Mouse (Mus musculus): ENCODE results near the gene Espl1. TPM values are rescaled to one million over a fixed set of nuclear protein-coding genes. Genes with fewer than 3 reads are reported as not detected.
A peak's percentile ranks its signal among the peaks of the same experiment; 100 is the strongest.

Gene Espl1
- polyA plus RNA-seq, 1 experiment from 2014 or later, result 9.1 TPM

GRCm38 (mm10) chr15:102270274-102270960 lies 25.6 kb upstream of the Espl1 start, which contains the start of gene Gm9918:
Gene Gm9918, plus strand, starts transcription at chr15:102270563.
- Histone ChIP-seq H3K9me3 (ENCODE audit: control insufficient read depth, low read length) (no peaks in the 10 kb centered on the region), H3K4me2 (ENCODE audit: low read length) (peak within 1 kb of the TSS; percentile 24; the same call in 1 of the 2 replicates), H3K27ac (replicated peaks; ENCODE audit: low read depth, low read length) (no peak within 1 kb of the TSS), H3K9ac (replicated peaks; ENCODE audit: low read length) (0 out of 2 replicates have a peak within 1 kb of the TSS, but pooled peaks have one; percentile 7), H3K27me3 (ENCODE audit: control insufficient read depth, insufficient read depth, low read length) (0 out of 2 replicates have a peak, but pooled peaks cover 7% of the 10 kb centered on the region), H3K4me3 (replicated peaks; ENCODE audit: low read depth, low read length) (no peak within 1 kb of the TSS), H3K36me3 (ENCODE audit: control insufficient read depth, insufficient read depth, low read length) (no peaks in the 10 kb centered on the region), H3K4me1 (ENCODE audit: control insufficient read depth, insufficient read depth, low read length) (no peaks in the 10 kb centered on the region)
- ATAC-seq (ENCODE audit: low FRiP score, low TSS enrichment) (no peak), DNase-seq (no peak)
- 8% methylated on average over 20 of the region's 21 CpGs for WGBS

- H3K4me1 ChIP-seq (ENCODE audit: control insufficient read depth, insufficient read depth, low read length), result no peaks in the 10 kb centered on the region
- H3K27me3 ChIP-seq (ENCODE audit: control insufficient read depth, insufficient read depth, low read length), result 0 out of 2 replicates have a peak, but pooled peaks cover 7% of the 10 kb centered on the region
- WGBS, result 10% methylated on average over 3 of the region's 3 CpGs
- no peak overlapping the region for H3K4me3 ChIP-seq (replicated peaks; ENCODE audit: low read depth, low read length)
- ATAC-seq (ENCODE audit: low FRiP score, low TSS enrichment), result no peak
- H3K9me3 ChIP-seq (ENCODE audit: control insufficient read depth, low read length), result no peaks in the 10 kb centered on the region
- no peak overlapping the region for H3K4me2 ChIP-seq (ENCODE audit: low read length)
- no peak for DNase-seq
- H3K9ac ChIP-seq (replicated peaks; ENCODE audit: low read length), result no peak overlapping the region
- H3K36me3 ChIP-seq (ENCODE audit: control insufficient read depth, insufficient read depth, low read length), result no peaks in the 10 kb centered on the region
- no peak overlapping the region for H3K27ac ChIP-seq (replicated peaks; ENCODE audit: low read depth, low read length)
Measured at GRCm38 (mm10) chr15:102271441-102271840, 24.6 kb upstream of the Espl1 start.

GRCm38 (mm10) chr15:102273982-102274716 lies 21.9 kb upstream of the Espl1 start:
- no peaks in the 10 kb centered on the region for H3K9me3 ChIP-seq (ENCODE audit: control insufficient read depth, low read length)
- no peaks in the 10 kb centered on the region for H3K4me1 ChIP-seq (ENCODE audit: control insufficient read depth, insufficient read depth, low read length)
- H3K4me2 ChIP-seq (ENCODE audit: low read length), result no peak overlapping the region
- WGBS, result 73% methylated on average over 6 of the region's 6 CpGs
- no peak overlapping the region for H3K9ac ChIP-seq (replicated peaks; ENCODE audit: low read length)
- no peaks in the 10 kb centered on the region for H3K36me3 ChIP-seq (ENCODE audit: control insufficient read depth, insufficient read depth, low read length)
- H3K27me3 ChIP-seq (ENCODE audit: control insufficient read depth, insufficient read depth, low read length), result 0 out of 2 replicates have a peak, but pooled peaks cover 7% of the 10 kb centered on the region
- H3K27ac ChIP-seq (replicated peaks; ENCODE audit: low read depth, low read length), result no peak overlapping the region
- DNase-seq (no peak), ATAC-seq (ENCODE audit: low FRiP score, low TSS enrichment) (no peak)
- H3K4me3 ChIP-seq (replicated peaks; ENCODE audit: low read depth, low read length), result no peak overlapping the region

GRCm38 (mm10) chr15:102278726-102279091 lies 17.4 kb upstream of the Espl1 start:
- peak overlapping the region; percentile 83 for H3K4me3 ChIP-seq (replicated peaks; ENCODE audit: low read depth, low read length)
- peak overlapping the region; percentile 55 for H3K4me2 ChIP-seq (ENCODE audit: low read length)
- DNase-seq (no peak), ATAC-seq (ENCODE audit: low FRiP score, low TSS enrichment) (no peak)
- H3K9ac ChIP-seq (replicated peaks; ENCODE audit: low read length), result peak overlapping the region; percentile 86
- H3K27ac ChIP-seq (replicated peaks; ENCODE audit: low read depth, low read length), result peak overlapping the region; percentile 84; the same call in 1 of the 2 replicates
- 30% methylated on average over 7 of the region's 7 CpGs for WGBS
- no peaks in the 10 kb centered on the region for H3K27me3 ChIP-seq (ENCODE audit: control insufficient read depth, insufficient read depth, low read length)
- peaks cover 14% of the 10 kb centered on the region for H3K36me3 ChIP-seq (ENCODE audit: control insufficient read depth, insufficient read depth, low read length)
- H3K9me3 ChIP-seq (ENCODE audit: control insufficient read depth, low read length), result no peaks in the 10 kb centered on the region
- peaks cover 10% of the 10 kb centered on the region for H3K4me1 ChIP-seq (ENCODE audit: control insufficient read depth, insufficient read depth, low read length)

- H3K4me2 ChIP-seq (ENCODE audit: low read length), result peak within 1 kb of the TSS; percentile 55
- H3K27ac ChIP-seq (replicated peaks; ENCODE audit: low read depth, low read length), result peak within 1 kb of the TSS; percentile 84
- WGBS, result under 1% methylated on average over 65 of the region's 65 CpGs
- peak within 1 kb of the TSS; percentile 86 for H3K9ac ChIP-seq (replicated peaks; ENCODE audit: low read length)
- H3K9me3 ChIP-seq (ENCODE audit: control insufficient read depth, low read length), result no peaks in the 10 kb centered on the region
- H3K36me3 ChIP-seq (ENCODE audit: control insufficient read depth, insufficient read depth, low read length), result peaks cover 14% of the 10 kb centered on the region
- peak; percentile 96 for DNase-seq
- H3K27me3 ChIP-seq (ENCODE audit: control insufficient read depth, insufficient read depth, low read length), result no peaks in the 10 kb centered on the region
- H3K4me1 ChIP-seq (ENCODE audit: control insufficient read depth, insufficient read depth, low read length), result peaks cover 10% of the 10 kb centered on the region
- peak within 1 kb of the TSS; percentile 83 for H3K4me3 ChIP-seq (replicated peaks; ENCODE audit: low read depth, low read length)
- peak; percentile 96 for ATAC-seq (ENCODE audit: low FRiP score, low TSS enrichment)
Measured at GRCm38 (mm10) chr15:102279092-102279782, 16.8 kb upstream of the Espl1 start, which contains the start of gene Mfsd5. Gene Mfsd5, plus strand, starts transcription at chr15:102279454.

- H3K4me3 ChIP-seq (replicated peaks; ENCODE audit: low read depth, low read length), result peak overlapping the region; percentile 83
- peak overlapping the region; percentile 84 for H3K27ac ChIP-seq (replicated peaks; ENCODE audit: low read depth, low read length)
- peak overlapping the region; percentile 86 for H3K9ac ChIP-seq (replicated peaks; ENCODE audit: low read length)
- peaks cover 14% of the 10 kb centered on the region for H3K36me3 ChIP-seq (ENCODE audit: control insufficient read depth, insufficient read depth, low read length)
- no peaks in the 10 kb centered on the region for H3K9me3 ChIP-seq (ENCODE audit: control insufficient read depth, low read length)
- no peak for ATAC-seq (ENCODE audit: low FRiP score, low TSS enrichment)
- H3K4me1 ChIP-seq (ENCODE audit: control insufficient read depth, insufficient read depth, low read length), result peaks cover 10% of the 10 kb centered on the region
- DNase-seq, result no peak
- 32% methylated on average over 13 of the region's 13 CpGs for WGBS
- H3K4me2 ChIP-seq (ENCODE audit: low read length), result peak overlapping the region; percentile 55
- H3K27me3 ChIP-seq (ENCODE audit: control insufficient read depth, insufficient read depth, low read length), result no peaks in the 10 kb centered on the region
Measured at GRCm38 (mm10) chr15:102279783-102280520, 16.1 kb upstream of the Espl1 start.

GRCm38 (mm10) chr15:102280623-102281022 lies 15.4 kb upstream of the Espl1 start:
- peaks cover 10% of the 10 kb centered on the region for H3K4me1 ChIP-seq (ENCODE audit: control insufficient read depth, insufficient read depth, low read length)
- 95% methylated on average over 19 of the region's 19 CpGs for WGBS
- peak overlapping the region; percentile 55 for H3K4me2 ChIP-seq (ENCODE audit: low read length)
- no peak overlapping the region for H3K9ac ChIP-seq (replicated peaks; ENCODE audit: low read length)
- no peak overlapping the region for H3K27ac ChIP-seq (replicated peaks; ENCODE audit: low read depth, low read length)
- ATAC-seq (ENCODE audit: low FRiP score, low TSS enrichment) (no peak), DNase-seq (no peak)
- H3K27me3 ChIP-seq (ENCODE audit: control insufficient read depth, insufficient read depth, low read length), result no peaks in the 10 kb centered on the region
- H3K36me3 ChIP-seq (ENCODE audit: control insufficient read depth, insufficient read depth, low read length), result peaks cover 14% of the 10 kb centered on the region
- H3K9me3 ChIP-seq (ENCODE audit: control insufficient read depth, low read length), result no peaks in the 10 kb centered on the region
- no peak overlapping the region for H3K4me3 ChIP-seq (replicated peaks; ENCODE audit: low read depth, low read length)
